Mouse (Mus musculus) ES-E14 (cell line): Measurements from ENCODE around the gene Ptms.

Source experiments
- CHD2 ChIP-seq: IDR thresholded peaks from 2 replicates; pipeline ENCODE4 v1.6.1; 2014; ENCODE audit warnings: mild to moderate bottlenecking, low read depth, low read length, inconsistent platforms
- HCFC1 ChIP-seq: IDR thresholded peaks from 2 replicates; pipeline ENCODE4 v1.6.1; 2012; ENCODE audit warnings: low read length, inconsistent platforms, borderline replicate concordance; ENCODE audit not compliant: insufficient read depth
- MAFK ChIP-seq: IDR thresholded peaks from 2 replicates; pipeline ENCODE4 v1.6.1; 2014; ENCODE audit warnings: mild to moderate bottlenecking, low read depth, low read length, inconsistent platforms; ENCODE audit not compliant: insufficient read depth
- ZC3H11A ChIP-seq: IDR thresholded peaks from 2 replicates; pipeline ENCODE4 v1.6.1; 2012; ENCODE audit warnings: low read depth, mild to moderate bottlenecking, inconsistent platforms, low read length, borderline replicate concordance
- ZNF384 ChIP-seq: IDR thresholded peaks from 2 replicates; pipeline ENCODE4 v1.6.1; 2012; ENCODE audit warnings: low read depth, low read length, inconsistent platforms

GRCm38 (mm10) chr6:124915942-124916694 is 3.8 kb downstream of the Ptms start:
- TF ChIP-seq CHD2: no peak
- no peak for TF ChIP-seq MAFK
- no peak for TF ChIP-seq ZC3H11A
- TF ChIP-seq ZNF384: no peak
- no peak for TF ChIP-seq HCFC1
